Mouse (Mus musculus): ENCODE data around the gene Kmt5b. TPM values are rescaled to one million over a fixed set of nuclear protein-coding genes. Genes with fewer than 3 reads are reported as not detected.

The Kmt5b gene
- total RNA-seq (2023): 201 TPM

GRCm38 (mm10) chr19:3767276-3767780, at the start of gene Kmt5b:
TSS of gene Kmt5b (plus strand) at chr19:3767421.

GRCm38 (mm10) chr19:3851502-3851962, 84.3 kb downstream of the Kmt5b start, which contains the start of gene Chka:
TSS of gene Chka (plus strand) at chr19:3851773.

Other genes with a start within 250 kb of the Kmt5b start
- 154 TPM for gene Ppp6r3, start 191.7 kb upstream of the Kmt5b start, total RNA-seq (2023)
- gene Lrp5, start 80.9 kb upstream of the Kmt5b start, total RNA-seq (2023): 7.0 TPM
- 11.1 TPM for gene 1810055G02Rik, start 59.1 kb upstream of the Kmt5b start, total RNA-seq (2023)
- 77.8 TPM for gene Chka, start 84.4 kb downstream of the Kmt5b start, total RNA-seq (2023)
- 61.0 TPM for gene Tcirg1, start 139.7 kb downstream of the Kmt5b start, total RNA-seq (2023)
- 47.0 TPM for gene Ndufs8, start 145.4 kb downstream of the Kmt5b start, total RNA-seq (2023)
- gene Aldh3b1, start 162.4 kb downstream of the Kmt5b start, total RNA-seq (2023): 1.7 TPM
- 46.4 TPM for gene Unc93b1, start 167.8 kb downstream of the Kmt5b start, total RNA-seq (2023)
- gene Aldh3b3, start 191.2 kb downstream of the Kmt5b start, total RNA-seq (2023): not detected
- not detected for gene Aldh3b2, start 204.9 kb downstream of the Kmt5b start, total RNA-seq (2023)
- not detected for gene Acy3, start 219.1 kb downstream of the Kmt5b start, total RNA-seq (2023)
- gene Tbx10, start 225.3 kb downstream of the Kmt5b start, total RNA-seq (2023): not detected
- 7.4 TPM for gene Nudt8, start 233.2 kb downstream of the Kmt5b start, total RNA-seq (2023)
- 2.3 TPM for gene Gm49405, start 233.2 kb downstream of the Kmt5b start, total RNA-seq (2023)
- 2.9 TPM for gene Doc2g, start 235.9 kb downstream of the Kmt5b start, total RNA-seq (2023)
- gene Ndufv1, start 245.4 kb downstream of the Kmt5b start, total RNA-seq (2023): 84.9 TPM

All from CD4-positive naive resting alpha-beta T cell, adult 76 days (primary cell).